Mouse (Mus musculus) spleen, adult 2 months (tissue): ENCODE results near the gene Ip6k1.

Source experiments
- CTCF ChIP-seq: fragments of 200-500 bp; IDR thresholded peaks from 2 replicates; pipeline ENCODE4 v1.5.1; 2011; ENCODE audit warnings: mild to moderate bottlenecking, inconsistent platforms; ENCODE audit not compliant: insufficient read depth, insufficient read length, insufficient replicate concordance; ENCODE audit errors: extremely low read depth
- POLR2A ChIP-seq: fragments of 200-500 bp; IDR thresholded peaks from 2 replicates; pipeline ENCODE4 v1.6.1; 2011; ENCODE audit warnings: low read depth, low read length, inconsistent platforms

DNA sequence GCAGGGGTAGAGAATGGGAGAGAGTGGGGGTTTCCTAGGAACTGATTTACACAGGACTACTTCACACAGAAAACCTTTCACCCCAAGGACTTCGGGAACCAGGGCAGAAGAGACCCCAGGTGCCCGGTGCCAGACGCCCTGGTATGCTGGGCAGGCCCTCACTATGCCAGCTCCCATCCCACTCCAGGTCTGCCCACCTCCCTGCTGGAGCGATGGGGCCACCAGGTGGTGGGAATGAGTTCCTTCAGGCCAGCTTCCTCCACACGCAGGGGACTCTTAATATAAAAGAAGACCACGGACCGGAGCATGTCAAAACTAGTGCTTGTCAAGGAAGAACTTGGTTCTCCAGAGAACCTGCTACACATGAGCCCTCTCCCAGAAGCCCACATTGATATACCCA lies 64.9 kb downstream of the Ip6k1 start:
- TF ChIP-seq CTCF (no peak), POLR2A (no peak)
